ENCODE assay signal across 10 mouse cellular contexts in genomic region chr6:33992213-33993034, GRCm38 (mm10). TPM values are rescaled to one million over a fixed set of nuclear protein-coding genes. Genes with fewer than 3 reads are reported as not detected.
DNase-seq lines count a peak whose midpoint lies in the region; ATAC-seq and TF ChIP-seq lines count a peak whose summit lies in the region.
"Had no signal": no experiment of that assay in that cellular context is flagged by ENCODE, and none has a peak within 500 bp of the region (broad histone marks: within the 10 kb centered on the region; RNA-seq: fewer than 3 reads in every experiment).

No protein-coding gene starts in this region.

- WGBS in forebrain, postnatal 0 days: 27% methylated on average over 24 of the region's 24 CpGs
- WGBS in midbrain, embryonic 12.5 days: 22% methylated on average over 24 of the region's 24 CpGs
- 53% methylated on average over 23 of the region's 24 CpGs for WGBS in stomach, postnatal 0 days

- peak; percentile 81 for ATAC-seq in forebrain, postnatal 0 days
- ATAC-seq in midbrain, embryonic 12.5 days (ENCODE audit: low FRiP score, low read depth): peak; percentile 94
- no peak for ATAC-seq in stomach, postnatal 0 days (ENCODE audit: low FRiP score, low TSS enrichment)

- no peak overlapping the region for H3K27ac ChIP-seq in forebrain, postnatal 0 days (ENCODE audit: low read depth, low read length)
- peak overlapping the region; percentile 74 for H3K27ac ChIP-seq in midbrain, embryonic 12.5 days (replicated peaks)
- no peak overlapping the region for H3K27ac ChIP-seq in stomach, postnatal 0 days (replicated peaks)
- H3K27ac ChIP-seq: liver, embryonic 15.5 days had no signal

- no peaks in the 10 kb centered on the region for H3K4me1 ChIP-seq in forebrain, postnatal 0 days (ENCODE audit: insufficient read depth)
- peaks cover 14% of the 10 kb centered on the region for H3K4me1 ChIP-seq in midbrain, embryonic 12.5 days
- H3K4me1 ChIP-seq in stomach, postnatal 0 days (replicated peaks; ENCODE audit: control insufficient read depth, insufficient read depth): no peaks in the 10 kb centered on the region
- H3K4me1 ChIP-seq: liver, embryonic 15.5 days; megakaryocyte, embryonic 14.5 days had no signal

- H3K27me3 ChIP-seq in forebrain, postnatal 0 days (ENCODE audit: insufficient read depth, low read length): no peaks in the 10 kb centered on the region
- peaks cover 5% of the 10 kb centered on the region; the same call in 1 of the 2 replicates for H3K27me3 ChIP-seq in midbrain, embryonic 12.5 days
- no peaks in the 10 kb centered on the region for H3K27me3 ChIP-seq in stomach, postnatal 0 days (ENCODE audit: control insufficient read depth, insufficient read depth, low read length)
- H3K27me3 ChIP-seq: liver, embryonic 15.5 days had no signal

- H3K9ac ChIP-seq in forebrain, postnatal 0 days: peak overlapping the region; percentile 14; the same call in 1 of the 2 replicates
- H3K9ac ChIP-seq in midbrain, embryonic 12.5 days (replicated peaks): no peak overlapping the region
- H3K9ac ChIP-seq in stomach, postnatal 0 days (ENCODE audit: low read length): no peak overlapping the region
- H3K9ac ChIP-seq: liver, embryonic 15.5 days had no signal

- no peak for TF ChIP-seq CTCF in forebrain, postnatal 0 days (IDR thresholded peaks at IDR 0.05; ENCODE audit: low read depth)
- TF ChIP-seq CTCF in stomach, postnatal 0 days (IDR thresholded peaks at IDR 0.05; ENCODE audit: low read depth): no peak

- H3K4me2 ChIP-seq in forebrain, postnatal 0 days (ENCODE audit: low read depth): peak overlapping the region; percentile 39
- H3K4me2 ChIP-seq in midbrain, embryonic 12.5 days (replicated peaks): peak overlapping the region; percentile 45
- H3K4me2 ChIP-seq in stomach, postnatal 0 days (replicated peaks; ENCODE audit: low read depth): no peak overlapping the region
- H3K4me2 ChIP-seq: liver, embryonic 15.5 days had no signal

- no peak for TF ChIP-seq EP300 in stomach, postnatal 0 days (optimal IDR thresholded peaks at IDR 0.05)

- intact Hi-C loops in gastrocnemius, postnatal 36 days (cut with DNase I): no loop called here

- no peaks in the 10 kb centered on the region for H3K36me3 ChIP-seq in forebrain, postnatal 0 days (ENCODE audit: insufficient read depth)
- H3K36me3 ChIP-seq in midbrain, embryonic 12.5 days: no peaks in the 10 kb centered on the region
- no peaks in the 10 kb centered on the region for H3K36me3 ChIP-seq in stomach, postnatal 0 days (ENCODE audit: control insufficient read depth, insufficient read depth, low read length)
- H3K36me3 ChIP-seq: liver, embryonic 15.5 days had no signal

- DNase-seq in thymus, postnatal 4 days: peak; percentile 27
- DNase-seq in thymus, postnatal 14 days: no peak
- peak; percentile 50 for DNase-seq in forebrain, postnatal 0 days
- peak; percentile 19 for DNase-seq in retina, postnatal 7 days (ENCODE audit: low read depth, low spot score)
- DNase-seq in kidney, adult 11 months: no peak
- DNase-seq in gastrocnemius, postnatal 36 days: no peak
- DNase-seq in stomach, postnatal 0 days (ENCODE audit: low spot score): no peak

- H3K9me3 ChIP-seq in forebrain, postnatal 0 days (ENCODE audit: low read length): no peaks in the 10 kb centered on the region
- no peaks in the 10 kb centered on the region for H3K9me3 ChIP-seq in midbrain, embryonic 12.5 days
- no peaks in the 10 kb centered on the region for H3K9me3 ChIP-seq in stomach, postnatal 0 days (ENCODE audit: control insufficient read depth, low read length)
- H3K9me3 ChIP-seq: liver, embryonic 15.5 days had no signal

- no peak overlapping the region; the same call in none of the 2 replicates for H3K4me3 ChIP-seq in forebrain, postnatal 0 days (ENCODE audit: low read depth, low read length)
- H3K4me3 ChIP-seq in midbrain, embryonic 12.5 days: peak overlapping the region; percentile 15; the same call in 1 of the 2 replicates
- no peak overlapping the region for H3K4me3 ChIP-seq in stomach, postnatal 0 days (ENCODE audit: low read depth, low read length)
- H3K4me3 ChIP-seq: liver, embryonic 15.5 days; megakaryocyte, embryonic 14.5 days had no signal

RNA-seq across cellular contexts. Expression of gene Lrguk, which starts 36.8 kb away (rescaled TPM):
- total RNA-seq in forebrain, postnatal 0 days (2014; rRNA removed): 1.8 and 2.8 TPM in 2 replicates
- polyA plus RNA-seq in forebrain, postnatal 0 days (2015; fragmentation: Nextera tagmentation; extraction: Ambion mirVana): 0.86 and 1.7 TPM in 2 replicates
- polyA plus RNA-seq in midbrain, embryonic 12.5 days (2016; fragmentation: Nextera tagmentation; extraction: Ambion mirVana): 0.90 and 0.99 TPM in 2 replicates
- under 1 TPM in 1 of 2 experiments, not detected in 1; 0.03 TPM for total RNA-seq in gastrocnemius, postnatal 36 days (2021)
- 0.21 and 0.30 TPM in 2 replicates for polyA plus RNA-seq in stomach, postnatal 0 days (2015; fragmentation: Nextera tagmentation; extraction: Ambion mirVana)

Comparison
In these comparisons a context has a peak if more than half of its experiments do, and no peak if none do; other contexts are left out.
1. DNase-seq: peak in thymus, postnatal 4 days (single experiment), forebrain, postnatal 0 days (single experiment) and retina, postnatal 7 days (single experiment); none in thymus, postnatal 14 days (single experiment), kidney, adult 11 months (single experiment), gastrocnemius, postnatal 36 days (0 of 2) and stomach, postnatal 0 days (single experiment).